Mouse (Mus musculus): ENCODE data around the gene Acrv1.
"Not testable (repeated sequence)": the region's sequence is repeated elsewhere in the genome, so short reads cannot be mapped to it uniquely, and the experiment has no call there.

Acrv1 gene

DNA sequence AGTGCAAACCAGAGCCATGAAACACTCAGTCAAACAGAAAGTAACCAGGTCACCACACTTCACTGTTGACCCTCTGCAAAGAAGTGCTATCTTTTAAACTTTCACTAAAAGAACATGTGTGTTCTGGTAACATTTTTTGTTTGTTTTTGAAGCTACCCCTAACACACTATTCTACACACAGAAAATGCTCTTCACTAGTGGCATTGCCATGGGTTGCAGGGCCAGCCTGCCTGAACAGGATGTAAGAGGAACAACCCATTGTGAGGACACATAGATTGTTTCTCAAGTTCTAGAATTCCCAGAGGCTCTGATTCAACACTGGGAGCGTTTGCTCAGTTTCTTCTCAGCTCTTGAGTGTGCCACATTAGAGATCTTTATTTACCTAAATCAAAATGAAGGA, at the start of gene Acrv1:
Gene Acrv1, plus strand, starts transcription at position 301 of the 400 bp plus-strand sequence.
- no peak for DNase-seq

DNA sequence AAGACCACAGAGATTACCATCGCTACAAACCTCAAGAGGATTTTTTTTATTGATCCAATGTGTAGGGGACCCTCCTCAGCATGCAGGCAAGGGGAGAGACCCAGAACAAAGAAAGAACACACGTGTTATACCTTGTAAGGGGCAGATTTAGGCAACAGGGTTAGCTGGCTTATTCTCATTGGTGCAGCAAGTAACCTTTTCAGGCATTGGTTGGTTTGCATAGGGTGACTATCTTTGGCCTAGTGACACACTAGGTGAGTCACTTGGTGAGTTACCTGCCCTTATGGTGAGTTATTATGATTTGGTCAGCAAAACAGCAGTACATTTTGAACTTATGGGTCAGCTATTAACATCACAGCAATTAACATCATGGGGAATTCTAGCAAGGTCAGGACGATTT, 49.7 kb upstream of the Acrv1 start, which contains the start of gene A630095E13Rik:
Gene A630095E13Rik, minus strand, starts transcription at position 101 of the 400 bp plus-strand sequence.
- not testable (repeated sequence) for DNase-seq

DNA sequence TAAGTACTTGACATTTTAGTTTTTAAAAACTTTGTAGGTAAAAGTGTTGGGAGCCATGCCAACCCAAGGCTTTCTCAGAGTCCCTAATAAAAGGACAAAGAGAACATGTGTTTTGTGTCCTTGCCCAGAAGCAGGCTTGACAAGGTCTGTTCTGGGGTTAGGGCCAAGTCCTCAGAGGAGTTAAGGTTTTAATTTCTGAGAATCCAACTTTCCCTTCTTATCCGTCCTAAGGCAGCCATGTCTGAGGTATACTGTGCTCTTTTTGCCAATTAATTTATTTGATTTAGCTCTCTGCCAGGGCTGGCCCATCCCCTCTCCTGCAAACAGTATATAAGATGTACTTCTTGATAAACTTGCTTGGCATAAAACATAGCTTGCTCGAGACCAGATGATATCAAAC, 11.6 kb upstream of the Acrv1 start:
- DNase-seq, result no peak

DNA sequence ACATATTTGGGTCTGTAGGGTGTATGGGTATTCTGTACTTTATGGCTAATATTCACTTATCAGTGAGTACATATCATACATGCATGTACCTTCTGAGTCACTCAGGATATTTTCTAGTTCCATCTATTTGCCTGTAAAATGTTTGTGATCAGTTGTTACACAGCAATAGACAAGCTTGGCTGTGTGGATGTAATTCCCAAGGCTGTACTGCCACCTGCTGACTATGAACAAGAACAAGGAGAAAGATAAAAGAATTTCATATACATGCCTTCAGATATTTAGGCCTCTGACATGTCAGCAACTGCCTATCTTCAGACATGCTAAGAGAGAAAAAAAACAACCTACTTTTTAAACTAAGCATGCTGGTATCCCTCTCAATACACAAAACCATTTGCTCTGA, 5.7 kb upstream of the Acrv1 start:
- peak; percentile 9 to 10 for DNase-seq

DNA sequence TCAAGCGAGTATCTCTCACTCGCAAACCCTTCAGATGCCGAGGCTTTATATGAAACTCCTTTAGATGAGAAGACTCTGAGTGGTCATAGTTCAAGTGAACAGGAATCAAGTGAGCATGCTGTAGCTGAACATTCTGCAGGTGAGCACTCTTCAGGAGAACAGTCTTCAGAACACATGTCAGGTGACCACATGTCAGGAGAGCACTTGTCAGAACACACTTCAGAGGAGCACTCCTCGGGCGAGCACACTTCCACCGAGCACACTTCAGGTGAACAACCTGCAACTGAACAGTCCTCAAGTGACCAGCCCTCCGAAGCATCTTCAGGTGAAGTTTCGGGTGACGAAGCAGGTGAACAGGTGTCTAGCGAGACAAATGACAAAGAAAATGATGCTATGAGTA, 1.3 kb downstream of the Acrv1 start:
- no peak for DNase-seq

DNA sequence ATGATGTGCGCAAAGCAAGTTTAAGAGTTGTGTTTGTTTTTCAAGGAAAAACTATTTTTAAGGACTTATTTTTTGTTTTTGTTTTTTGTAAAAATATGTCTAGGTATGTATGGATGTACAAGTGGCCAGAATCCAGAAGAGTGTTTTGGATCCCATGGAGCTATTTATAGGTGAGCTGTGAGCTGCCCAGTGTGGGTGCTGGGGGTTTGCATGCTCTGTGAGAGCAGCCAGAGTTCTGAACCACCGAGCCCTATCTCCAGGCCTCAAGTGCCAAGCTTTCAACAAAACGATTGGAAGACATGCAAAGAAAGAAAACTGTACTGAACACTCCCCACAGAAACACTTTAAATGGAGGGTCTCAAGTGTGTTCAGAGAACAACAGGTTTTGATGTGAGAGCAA, 12.9 kb downstream of the Acrv1 start:
- DNase-seq, result no peak

DNA sequence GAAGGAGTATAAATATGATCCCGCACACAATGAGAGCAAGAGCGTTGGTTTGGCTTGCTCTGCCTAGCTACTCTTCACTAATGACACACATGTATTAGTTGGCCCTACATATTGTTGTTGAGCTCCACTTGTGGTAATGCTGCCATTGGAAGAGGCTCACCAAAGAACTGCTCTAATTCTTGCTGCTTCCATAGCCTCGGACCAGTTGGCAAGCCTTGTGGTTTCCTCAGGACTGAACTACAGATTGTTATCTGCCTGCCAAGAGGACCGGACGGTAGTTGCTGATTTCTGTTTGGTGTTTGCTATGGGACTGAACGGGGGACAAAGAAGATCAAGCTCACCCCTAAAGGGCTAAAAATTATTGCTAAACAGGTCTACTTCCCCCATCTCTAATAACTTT, 14.3 kb downstream of the Acrv1 start:
- DNase-seq, result no peak

DNA sequence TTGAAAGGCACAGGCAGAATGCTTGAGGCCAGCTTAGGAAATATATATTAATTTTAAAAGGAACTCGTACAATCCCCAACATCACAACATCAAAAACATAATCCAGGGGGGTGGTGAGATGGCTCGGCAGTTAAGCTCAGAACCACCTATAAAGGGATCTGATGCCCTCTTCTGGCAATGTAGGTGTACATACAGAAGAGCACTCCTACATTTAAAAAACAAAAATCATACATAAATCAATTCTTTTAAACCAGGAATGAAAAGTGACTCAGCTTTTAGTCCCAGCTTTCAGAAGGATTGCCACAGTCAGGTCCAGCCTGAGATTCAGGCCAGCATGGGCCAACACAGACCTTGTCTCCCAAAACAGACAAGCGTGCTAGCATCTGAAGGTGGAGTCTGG, 23.6 kb downstream of the Acrv1 start:
- DNase-seq, result no peak

DNA sequence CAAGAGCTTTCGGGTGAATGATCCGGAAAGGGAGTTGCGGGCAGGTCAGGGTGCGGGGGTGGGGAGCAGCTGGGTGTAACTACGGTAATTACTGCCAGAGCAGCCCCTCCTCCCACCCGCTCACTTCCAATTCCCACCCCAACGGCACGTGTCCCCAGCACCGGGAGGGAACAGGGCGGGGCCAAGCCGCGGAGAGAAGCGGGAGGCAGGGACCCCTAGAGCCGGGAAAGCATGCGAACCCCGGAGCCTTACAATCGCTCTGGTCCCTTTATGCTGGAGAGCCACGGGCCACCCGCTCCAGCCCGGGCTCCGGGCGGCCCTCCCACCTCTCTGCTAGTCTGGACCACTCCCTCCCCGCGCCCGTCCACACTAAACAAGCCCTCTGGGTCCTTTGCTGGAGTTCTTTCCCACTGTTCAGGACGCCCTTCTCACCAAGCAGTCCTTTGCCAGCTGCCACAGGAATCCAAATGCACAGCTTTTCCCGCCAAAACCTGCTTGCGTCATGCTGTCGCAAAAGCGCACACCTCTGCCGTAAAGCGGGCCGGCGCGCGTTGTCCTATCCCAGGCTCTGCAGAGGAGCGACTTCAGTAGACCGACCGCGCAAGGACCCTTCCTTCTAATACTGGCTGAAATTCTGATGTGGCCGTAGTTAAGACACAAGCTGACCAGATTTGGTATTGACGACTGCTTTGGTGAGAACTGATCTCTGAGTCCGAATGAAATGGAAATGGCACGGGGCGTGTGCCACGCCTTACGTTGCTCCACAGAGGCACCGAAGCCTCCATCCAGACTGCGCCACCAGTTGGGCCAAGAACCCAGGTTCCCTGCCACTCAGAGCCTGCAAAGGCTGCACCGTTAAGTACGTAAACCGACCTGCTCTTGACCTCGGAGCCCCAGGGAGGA, 33.4 kb downstream of the Acrv1 start:
- peak; percentile 94 to 95 for DNase-seq

DNA sequence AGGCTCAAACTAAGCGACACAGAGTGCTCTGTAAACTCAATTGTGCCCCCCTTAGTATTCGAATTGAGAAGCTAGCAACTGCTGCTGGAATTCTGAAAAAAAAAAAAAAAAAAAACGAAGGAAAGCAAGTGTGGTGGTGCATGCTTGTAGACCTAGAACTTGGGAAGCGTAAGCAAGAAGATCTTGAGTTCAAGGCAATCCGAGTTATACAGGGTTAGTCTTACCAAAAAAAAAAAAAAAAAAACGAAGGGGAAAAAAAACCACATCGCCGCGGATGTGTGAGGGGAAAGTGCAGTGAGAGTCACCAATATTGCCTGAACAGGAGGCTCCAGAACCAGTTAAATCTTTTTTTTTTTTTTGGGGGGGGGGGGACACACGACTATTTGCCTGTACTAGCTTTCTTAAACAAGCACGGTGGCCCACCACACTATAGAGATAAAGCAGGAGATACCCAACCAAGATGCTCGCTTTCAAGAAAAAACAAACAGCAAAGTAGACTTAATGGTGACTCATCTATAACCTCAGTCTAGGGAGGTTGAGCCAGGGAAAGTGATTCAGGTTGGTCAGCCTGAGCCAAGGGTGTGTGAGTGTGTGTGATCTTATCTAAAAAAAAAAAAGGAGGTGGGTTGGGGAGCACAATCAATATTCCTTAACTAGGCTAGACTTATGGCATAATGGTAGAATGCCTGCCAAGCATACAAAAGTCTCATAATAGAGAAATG, 34.2 kb downstream of the Acrv1 start, which contains the start of gene Chek1:
Gene Chek1, minus strand, starts transcription at position 32 of the 722 bp plus-strand sequence.
- DNase-seq, result peak in 1 of 2 experiments; percentile 2

Measured in cerebellum, postnatal 10 days (tissue).